Mouse (Mus musculus) lung, postnatal 25 days (tissue): ENCODE measurements around the gene Adamts2.

ENCODE experiments used
- DNase-seq: peaks from one replicate; pipeline ENCODE4 v3.0.0; 2022; ENCODE audit warnings: low spot score

The Adamts2 gene

GRCm38 (mm10) chr11:50734129-50734528 is 132.2 kb downstream of the Adamts2 start:
- no peak for DNase-seq

- no peak for DNase-seq
Observed at GRCm38 (mm10) chr11:50736548-50736947, 134.7 kb downstream of the Adamts2 start.

- no peak for DNase-seq
Observed at GRCm38 (mm10) chr11:50738436-50738835, 136.6 kb downstream of the Adamts2 start.

GRCm38 (mm10) chr11:50739453-50739852 is 137.6 kb downstream of the Adamts2 start:
- DNase-seq: no peak

- DNase-seq: no peak
Observed at GRCm38 (mm10) chr11:50742146-50742545, 140.3 kb downstream of the Adamts2 start.

- peak; percentile 61 for DNase-seq
Observed at GRCm38 (mm10) chr11:50744971-50745370, 143.1 kb downstream of the Adamts2 start.

GRCm38 (mm10) chr11:50746508-50746907 is 144.6 kb downstream of the Adamts2 start:
- peak; percentile 12 for DNase-seq

GRCm38 (mm10) chr11:50750983-50751585 is 149.2 kb downstream of the Adamts2 start:
- no peak for DNase-seq

- DNase-seq: no peak
Observed at GRCm38 (mm10) chr11:50757741-50758140, 155.9 kb downstream of the Adamts2 start.

- DNase-seq: no peak
Observed at GRCm38 (mm10) chr11:50766461-50766860, 164.6 kb downstream of the Adamts2 start.

GRCm38 (mm10) chr11:50767039-50767438 is 165.2 kb downstream of the Adamts2 start:
- DNase-seq: peak; percentile 21

GRCm38 (mm10) chr11:50768995-50769749 is 167.3 kb downstream of the Adamts2 start:
- peak; percentile 77 for DNase-seq

- DNase-seq: no peak
Observed at GRCm38 (mm10) chr11:50771006-50771405, 169.1 kb downstream of the Adamts2 start.

- DNase-seq: no peak
Observed at GRCm38 (mm10) chr11:50797674-50798073, 195.8 kb downstream of the Adamts2 start.

GRCm38 (mm10) chr11:50798836-50799235 is 197.0 kb downstream of the Adamts2 start:
- no peak for DNase-seq

GRCm38 (mm10) chr11:50814233-50814632 is 212.3 kb downstream of the Adamts2 start:
- DNase-seq: no peak

GRCm38 (mm10) chr11:50826214-50826613 is 224.3 kb downstream of the Adamts2 start:
- no peak for DNase-seq

- DNase-seq: peak; percentile 81
Observed at GRCm38 (mm10) chr11:50827010-50827953, 225.4 kb downstream of the Adamts2 start, which contains the start of gene Zfp354c. Zfp354c (minus strand) TSS chr11:50827724.

- peak; percentile 35 for DNase-seq
Observed at GRCm38 (mm10) chr11:50835727-50836126, 233.8 kb downstream of the Adamts2 start.

GRCm38 (mm10) chr11:50841023-50841735 is 239.3 kb downstream of the Adamts2 start, which contains the start of gene Zfp879:
Zfp879 (minus strand) TSS chr11:50841552.
- peak; percentile 92 for DNase-seq

GRCm38 (mm10) chr11:50845951-50846350 is 244.1 kb downstream of the Adamts2 start:
- DNase-seq: no peak

- no peak for DNase-seq
Observed at GRCm38 (mm10) chr11:50847047-50847446, 245.2 kb downstream of the Adamts2 start.
